Mouse (Mus musculus) forebrain, postnatal 0 days (tissue): ENCODE results near the gene Arr3. TPM values are rescaled to one million over a fixed set of nuclear protein-coding genes. Genes with fewer than 3 reads are reported as not detected.

Experiments used
- ATAC-seq: fragments of 200-750 bp; cut with Nextera tagmentation; 2 replicates; pipeline ENCODE4 v1.8.0; 2017; ENCODE audit warnings: mild to moderate bottlenecking, moderate library complexity
- DNase-seq: peaks from one replicate; pipeline ENCODE4 v3.0.0-alpha.2; 2015
- H3K27ac ChIP-seq: fragments of 300-500 bp; sonication (generic); 2 replicates; pipeline ENCODE4 v1.5.1; 2014; ENCODE audit warnings: low read depth, mild to moderate bottlenecking, antibody characterized with exemption, low read length, moderate library complexity, mixed read lengths
- H3K27me3 ChIP-seq: fragments of 300-500 bp; sonication (generic); 2 replicates; pipeline ENCODE4 v1.6.1; 2014; ENCODE audit warnings: mild to moderate bottlenecking, low read length, mixed read lengths; ENCODE audit not compliant: insufficient read depth
- H3K36me3 ChIP-seq: fragments of 300-500 bp; sonication (generic); 2 replicates; pipeline ENCODE4 v1.6.1; 2014; ENCODE audit warnings: mild to moderate bottlenecking, moderate library complexity; ENCODE audit not compliant: insufficient read depth
- H3K4me1 ChIP-seq: fragments of 300-500 bp; sonication (generic); 2 replicates; pipeline ENCODE4 v1.6.1; 2014; ENCODE audit warnings: antibody characterized with exemption; ENCODE audit not compliant: insufficient read depth
- H3K4me2 ChIP-seq: fragments of 300-500 bp; sonication (generic); 2 replicates; pipeline ENCODE4 v1.6.1; 2014; ENCODE audit warnings: low read depth, mild to moderate bottlenecking, moderate library complexity
- H3K4me3 ChIP-seq: fragments of 300-500 bp; sonication (generic); 2 replicates; pipeline ENCODE4 v1.5.1; 2014; ENCODE audit warnings: low read depth, low read length, mixed read lengths
- H3K9ac ChIP-seq: fragments of 300-500 bp; sonication (generic); 2 replicates; pipeline ENCODE4 v1.6.1; 2014; ENCODE audit warnings: mild to moderate bottlenecking
- H3K9me3 ChIP-seq: fragments of 300-500 bp; sonication (generic); 2 replicates; pipeline ENCODE4 v1.6.1; 2016; ENCODE audit warnings: low read length
- CTCF ChIP-seq: sonication (generic); IDR thresholded peaks from 2 replicates; pipeline ENCODE4 v1.5.1; 2016; ENCODE audit warnings: antibody characterized with exemption, control low read depth, low read depth
- WGBS: fragments of 180-500 bp; shearing (Covaris S2); extraction: QIAGEN DNeasy Blood & Tissue Kit; methylation state at CpG from one replicate; pipeline ENCODE4 v1.1.7; 2014; 5-methylcytosine and 5-hydroxymethylcytosine counted together
- polyA plus RNA-seq: library from polyadenylated mRNA; unstranded; fragments of >200 nt; fragmentation: Nextera tagmentation; extraction: Ambion mirVana; gene quantifications from 2 replicates; pipeline ENCODE4 v1.2.1, GENCODE M21; 2015
- total RNA-seq: library from RNA; depleted of rRNA; stranded (reverse); fragments of >200 nt; gene quantifications from 2 replicates; pipeline ENCODE4 v1.2.3, GENCODE M21; 2014

Arr3 gene
- total and polyA plus RNA-seq, 2 experiments from 2014 or later: 0.23 TPM; not detected in 1

GRCm38 (mm10) chrX:100621366-100621765 is 16.1 kb downstream of the Arr3 start:
- DNase-seq: peak; percentile 16
- H3K9ac ChIP-seq: no peak overlapping the region
- H3K9me3 ChIP-seq: no peaks in the 10 kb centered on the region
- TF ChIP-seq CTCF: peak; percentile 32
- no peak overlapping the region for H3K4me2 ChIP-seq
- WGBS: 64% methylated on average over 2 of the region's 2 CpGs
- no peak overlapping the region for H3K27ac ChIP-seq
- no peak for ATAC-seq
- no peak overlapping the region for H3K4me3 ChIP-seq
- H3K36me3 ChIP-seq: peaks cover 9% of the 10 kb centered on the region; the same call in 1 of the 2 replicates
- peaks cover 4% of the 10 kb centered on the region; the same call in 1 of the 2 replicates for H3K4me1 ChIP-seq
- no peaks in the 10 kb centered on the region for H3K27me3 ChIP-seq

DNA sequence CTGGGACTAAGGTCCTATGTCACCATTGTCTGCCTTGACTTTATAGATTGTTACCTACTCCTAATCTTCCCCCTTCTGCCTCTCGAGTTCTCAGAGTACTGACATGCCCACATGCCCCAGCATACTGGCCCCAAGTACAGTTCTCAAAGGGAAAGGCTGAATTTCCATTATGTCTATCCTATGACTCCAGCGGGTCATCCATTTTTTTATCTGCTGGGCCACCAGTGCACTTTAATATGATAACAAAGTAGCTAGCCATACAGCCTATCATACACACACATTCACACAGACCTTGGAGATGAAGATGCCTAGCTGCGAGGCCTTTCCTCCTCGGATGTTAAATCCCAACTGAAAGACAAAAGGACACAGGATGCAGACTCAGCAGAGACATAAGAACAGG is 18.9 kb downstream of the Arr3 start:
- Histone ChIP-seq H3K27me3 (no peaks in the 10 kb centered on the region), H3K4me1 (peaks cover 4% of the 10 kb centered on the region; the same call in 1 of the 2 replicates), H3K27ac (no peak overlapping the region), H3K36me3 (peaks cover 9% of the 10 kb centered on the region; the same call in 1 of the 2 replicates), H3K4me3 (no peak overlapping the region), H3K9ac (no peak overlapping the region), H3K9me3 (no peaks in the 10 kb centered on the region), H3K4me2 (no peak overlapping the region)
- no peak for ATAC-seq
- no peak for TF ChIP-seq CTCF
- 92% methylated on average over 4 of the region's 4 CpGs for WGBS
- DNase-seq: no peak

GRCm38 (mm10) chrX:100625146-100625545 is 19.8 kb downstream of the Arr3 start:
- ATAC-seq (no peak), DNase-seq (peak; percentile 2)
- peak overlapping the region; percentile 60; the same call in 1 of the 2 replicates for H3K9ac ChIP-seq
- peaks cover 4% of the 10 kb centered on the region; the same call in 1 of the 2 replicates for H3K4me1 ChIP-seq
- H3K27me3 ChIP-seq: no peaks in the 10 kb centered on the region
- 46% methylated on average over 7 of the region's 7 CpGs for WGBS
- H3K9me3 ChIP-seq: no peaks in the 10 kb centered on the region
- H3K4me3 ChIP-seq: peak overlapping the region; percentile 50
- H3K27ac ChIP-seq: no peak overlapping the region
- no peak for TF ChIP-seq CTCF
- peak overlapping the region; percentile 46 for H3K4me2 ChIP-seq
- H3K36me3 ChIP-seq: peaks cover 9% of the 10 kb centered on the region; the same call in 1 of the 2 replicates

GRCm38 (mm10) chrX:100625546-100625801 is 20.2 kb downstream of the Arr3 start, which contains the start of gene Kif4:
Kif4 (plus strand) TSS chrX:100625737.
- Histone ChIP-seq H3K27ac (0 out of 2 replicates have a peak within 1 kb of the TSS, but pooled peaks have one; percentile 29), H3K27me3 (no peaks in the 10 kb centered on the region), H3K9me3 (no peaks in the 10 kb centered on the region), H3K4me2 (peak within 1 kb of the TSS; percentile 70), H3K9ac (peak within 1 kb of the TSS; percentile 60), H3K4me3 (peak within 1 kb of the TSS; percentile 50), H3K36me3 (peaks cover 9% of the 10 kb centered on the region; the same call in 1 of the 2 replicates), H3K4me1 (peaks cover 4% of the 10 kb centered on the region; the same call in 1 of the 2 replicates)
- 20% methylated on average over 3 of the region's 3 CpGs for WGBS
- ATAC-seq (no peak), DNase-seq (no peak)
- no peak for TF ChIP-seq CTCF

GRCm38 (mm10) chrX:100625802-100626793 is 20.8 kb downstream of the Arr3 start, which contains the start of gene Pdzd11:
Pdzd11 (minus strand) TSS chrX:100626568.
- Histone ChIP-seq H3K4me2 (peak within 1 kb of the TSS; percentile 70), H3K27me3 (no peaks in the 10 kb centered on the region), H3K27ac (0 out of 2 replicates have a peak within 1 kb of the TSS, but pooled peaks have one; percentile 29), H3K4me1 (peaks cover 4% of the 10 kb centered on the region; the same call in 1 of the 2 replicates), H3K9me3 (no peaks in the 10 kb centered on the region), H3K9ac (peak within 1 kb of the TSS; percentile 60), H3K4me3 (peak within 1 kb of the TSS; percentile 50), H3K36me3 (peaks cover 9% of the 10 kb centered on the region; the same call in 1 of the 2 replicates)
- peak; percentile 93 for DNase-seq
- TF ChIP-seq CTCF: no peak
- 27% methylated on average over 62 of the region's 62 CpGs for WGBS
- ATAC-seq: peak; percentile 100

- Histone ChIP-seq H3K27ac (no peak overlapping the region), H3K36me3 (no peaks in the 10 kb centered on the region), H3K4me3 (no peak overlapping the region), H3K4me2 (no peak overlapping the region), H3K9ac (no peak overlapping the region), H3K27me3 (no peaks in the 10 kb centered on the region), H3K4me1 (peaks cover 4% of the 10 kb centered on the region; the same call in 1 of the 2 replicates), H3K9me3 (no peaks in the 10 kb centered on the region)
- WGBS: 87% methylated on average over 2 of the region's 2 CpGs
- no peak for TF ChIP-seq CTCF
- ATAC-seq: no peak
- DNase-seq: no peak
Measured at GRCm38 (mm10) chrX:100629076-100629475, 23.8 kb downstream of the Arr3 start.

DNA sequence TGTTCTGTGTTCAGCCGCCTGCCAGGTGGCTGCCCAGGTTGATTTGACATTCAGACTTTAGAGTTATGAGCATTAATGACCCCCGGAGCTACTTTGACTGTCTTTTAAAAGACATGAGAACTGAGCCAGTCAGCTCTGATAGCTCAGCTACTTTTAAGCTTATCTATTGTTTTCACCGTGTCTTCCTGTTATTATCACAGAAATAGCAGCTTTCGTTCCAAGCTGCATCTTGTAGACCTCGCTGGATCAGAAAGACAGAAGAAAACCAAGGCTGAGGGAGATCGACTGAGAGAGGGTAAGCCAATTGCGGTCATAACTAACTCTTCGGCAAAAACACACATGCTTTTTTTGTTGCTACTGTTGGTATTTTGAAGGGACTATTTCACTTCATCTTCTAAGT is 33.2 kb downstream of the Arr3 start:
- DNase-seq (no peak), ATAC-seq (no peak)
- Histone ChIP-seq H3K4me2 (no peak overlapping the region), H3K9ac (no peak overlapping the region), H3K36me3 (no peaks in the 10 kb centered on the region), H3K4me3 (no peak overlapping the region), H3K4me1 (no peaks in the 10 kb centered on the region), H3K27me3 (no peaks in the 10 kb centered on the region), H3K27ac (no peak overlapping the region), H3K9me3 (no peaks in the 10 kb centered on the region)
- TF ChIP-seq CTCF: no peak
- 92% methylated on average over 8 of the region's 8 CpGs for WGBS
